Mouse (Mus musculus): ENCODE data around the gene Apbb1ip.

Gene Apbb1ip

GRCm38 (mm10) chr2:22775681-22776080, 1.8 kb downstream of the Apbb1ip start:
- no peak for DNase-seq (ENCODE audit: low spot score)

GRCm38 (mm10) chr2:22776568-22777230, 2.8 kb downstream of the Apbb1ip start:
- DNase-seq (ENCODE audit: low spot score): no peak

GRCm38 (mm10) chr2:22777757-22778156, 3.9 kb downstream of the Apbb1ip start:
- no peak for DNase-seq (ENCODE audit: low spot score)

GRCm38 (mm10) chr2:22780884-22781283, 7.0 kb downstream of the Apbb1ip start:
- no peak for DNase-seq (ENCODE audit: low spot score)

GRCm38 (mm10) chr2:22781387-22782009, 7.6 kb downstream of the Apbb1ip start:
- DNase-seq (ENCODE audit: low spot score): no peak

GRCm38 (mm10) chr2:22782057-22782456, 8.2 kb downstream of the Apbb1ip start:
- DNase-seq (ENCODE audit: low spot score): no peak

GRCm38 (mm10) chr2:22783137-22783638, 9.3 kb downstream of the Apbb1ip start:
- no peak for DNase-seq (ENCODE audit: low spot score)

- DNase-seq (ENCODE audit: low spot score): no peak
These were observed 10.3 kb downstream of the Apbb1ip start for GRCm38 (mm10) chr2:22784186-22784585.

- no peak for DNase-seq (ENCODE audit: low spot score)
These were observed 10.9 kb downstream of the Apbb1ip start for GRCm38 (mm10) chr2:22784771-22785170.

- DNase-seq (ENCODE audit: low spot score): no peak
These were observed 14.8 kb downstream of the Apbb1ip start for GRCm38 (mm10) chr2:22788658-22789057.

- DNase-seq (ENCODE audit: low spot score): no peak
These were observed 15.7 kb downstream of the Apbb1ip start for GRCm38 (mm10) chr2:22789576-22789975.

GRCm38 (mm10) chr2:22790435-22790834, 16.5 kb downstream of the Apbb1ip start:
- DNase-seq (ENCODE audit: low spot score): no peak

- no peak for DNase-seq (ENCODE audit: low spot score)
These were observed 21.2 kb downstream of the Apbb1ip start for GRCm38 (mm10) chr2:22795087-22795486.

- no peak for DNase-seq (ENCODE audit: low spot score)
These were observed 22.6 kb downstream of the Apbb1ip start for GRCm38 (mm10) chr2:22796487-22796886.

- no peak for DNase-seq (ENCODE audit: low spot score)
These were observed 25.6 kb downstream of the Apbb1ip start for GRCm38 (mm10) chr2:22799430-22800041.

- no peak for DNase-seq (ENCODE audit: low spot score)
These were observed 31.7 kb downstream of the Apbb1ip start for GRCm38 (mm10) chr2:22805589-22805988.

GRCm38 (mm10) chr2:22806576-22806975, 32.7 kb downstream of the Apbb1ip start:
- DNase-seq (ENCODE audit: low spot score): no peak

- DNase-seq (ENCODE audit: low spot score): no peak
These were observed 33.4 kb downstream of the Apbb1ip start for GRCm38 (mm10) chr2:22807312-22807711.

- peak; percentile 3 for DNase-seq (ENCODE audit: low spot score)
These were observed 37.0 kb downstream of the Apbb1ip start for GRCm38 (mm10) chr2:22810851-22811250.

- no peak for DNase-seq (ENCODE audit: low spot score)
These were observed 37.6 kb downstream of the Apbb1ip start for GRCm38 (mm10) chr2:22811466-22811865.

GRCm38 (mm10) chr2:22813921-22814320, 40.0 kb downstream of the Apbb1ip start:
- no peak for DNase-seq (ENCODE audit: low spot score)

GRCm38 (mm10) chr2:22815674-22816073, 41.8 kb downstream of the Apbb1ip start:
- no peak for DNase-seq (ENCODE audit: low spot score)

- no peak for DNase-seq (ENCODE audit: low spot score)
These were observed 42.3 kb downstream of the Apbb1ip start for GRCm38 (mm10) chr2:22816231-22816630.
